Comparison of ENCODE assay signal across 15 mouse cellular contexts in genomic region chr2:135737506-135737905, GRCm38 (mm10).
DNase-seq lines count a peak whose midpoint lies in the region; ATAC-seq and TF ChIP-seq lines count a peak whose summit lies in the region.
"Had no signal": no experiment of that assay in that cellular context is flagged by ENCODE, and none has a peak within 500 bp of the region (broad histone marks: within the 10 kb centered on the region; RNA-seq: fewer than 3 reads in every experiment).

No protein-coding gene starts in this region.

- in situ Hi-C loops in Patski (cut with MboI; ENCODE audit: low pct_unique_long_range_greater_than_20kb) = no loop called here

- H3K4me3 ChIP-seq in kidney, embryonic 14.5 days (ENCODE audit: low read length) = no peak overlapping the region
- H3K4me3 ChIP-seq: embryonic facial prominence, embryonic 13.5 days; left cerebral cortex, adult 2 months had no signal

- H3K27ac ChIP-seq in kidney, embryonic 14.5 days (ENCODE audit: low read depth, low read length) = no peak overlapping the region
- H3K27ac ChIP-seq: embryonic facial prominence, embryonic 13.5 days; left cerebral cortex, adult 2 months; liver, embryonic 14.5 days; stomach, postnatal 0 days had no signal

- H3K4me1 ChIP-seq in kidney, embryonic 14.5 days (ENCODE audit: control insufficient read depth, insufficient read depth, low read length) = no peaks in the 10 kb centered on the region

- H3K4me2 ChIP-seq in kidney, embryonic 14.5 days (replicated peaks; ENCODE audit: low read depth, low read length) = no peak overlapping the region
- H3K4me2 ChIP-seq: embryonic facial prominence, embryonic 13.5 days had no signal

- 65% methylated on average over 9 of the region's 9 CpGs for WGBS in kidney, embryonic 14.5 days

- CTCF ChIA-PET in Patski (lab: Charles Lee) = no interaction called here

- H3K9me3 ChIP-seq in kidney, embryonic 14.5 days (ENCODE audit: control insufficient read depth, low read length) = no peaks in the 10 kb centered on the region
- H3K9me3 ChIP-seq: embryonic facial prominence, embryonic 13.5 days had no signal

- no peaks in the 10 kb centered on the region for H3K27me3 ChIP-seq in kidney, embryonic 14.5 days (ENCODE audit: control insufficient read depth, insufficient read depth, low read length)
- H3K27me3 ChIP-seq in Patski = no peaks in the 10 kb centered on the region
- H3K27me3 ChIP-seq: embryonic facial prominence, embryonic 13.5 days had no signal

- no peak overlapping the region for H3K9ac ChIP-seq in kidney, embryonic 14.5 days (ENCODE audit: low read depth, low read length)
- H3K9ac ChIP-seq: embryonic facial prominence, embryonic 13.5 days; liver, embryonic 14.5 days had no signal

- POLR2A ChIA-PET in Patski (lab: Charles Lee) = interaction anchor here (0.6 to 0.9 kb wide), 2 partner anchors 20 to 76 kb away, joined by 3 read pairs; no protein-coding TSS in a partner anchor

- ATAC-seq in kidney, embryonic 14.5 days (ENCODE audit: low FRiP score, low TSS enrichment) = peak; percentile 33; the same call in 1 of the 2 replicates
- peak; percentile 98 for ATAC-seq in Patski
- peak; percentile 69 for ATAC-seq in megakaryocyte progenitor cell, adult 5-6 weeks (replicated peaks; ENCODE audit: poor library complexity)
- ATAC-seq: intestine, postnatal 0 days had no signal

- no peak for TF ChIP-seq CTCF in Patski (IDR thresholded peaks at IDR 0.05)

- H3K36me3 ChIP-seq in kidney, embryonic 14.5 days (ENCODE audit: control insufficient read depth, insufficient read depth, low read length) = no peaks in the 10 kb centered on the region
- H3K36me3 ChIP-seq: embryonic facial prominence, embryonic 13.5 days; G1E had no signal

- DNase-seq in kidney, postnatal 14 days = no peak
- DNase-seq in Patski (ENCODE audit: low read depth, low spot score) = peak; percentile 48
- DNase-seq in cerebellum, adult 8-10 months = peak; percentile 54
- DNase-seq in layer of hippocampus, adult 8-10 months (ENCODE audit: low spot score in 2 of 2) = no peak
- DNase-seq in ovary, postnatal 10 days (ENCODE audit: low spot score) = no peak
- DNase-seq: adrenal gland, adult 8-10 months; heart, postnatal 14 days had no signal

Comparison
In these comparisons a context has a peak if more than half of its experiments do, and no peak if none do; other contexts are left out.
1. ATAC-seq: peak in every context shown above with its lines; median percentile 98 in Patski; 69 in megakaryocyte progenitor cell, adult 5-6 weeks; 33 in kidney, embryonic 14.5 days.
2. DNase-seq: peak in Patski (single experiment) and cerebellum, adult 8-10 months (single experiment); none in kidney, postnatal 14 days (single experiment), layer of hippocampus, adult 8-10 months (0 of 2) and ovary, postnatal 10 days (single experiment).